Mouse (Mus musculus) lung, adult 18-20 months (tissue): ENCODE data around the gene Vipr1.

Source experiments
- DNase-seq, 2 experiments: peaks; one replicate each; pipeline ENCODE4 v3.0.0; 2022; ENCODE audit warnings: mixed read lengths in 2 of 2

Vipr1 gene

GRCm38 (mm10) chr9:121679549-121679948, 37.0 kb downstream of the Vipr1 start:
- DNase-seq = peak; percentile 62 to 69

GRCm38 (mm10) chr9:121681191-121681590, 38.7 kb downstream of the Vipr1 start:
- no peak for DNase-seq

- DNase-seq = no peak
These were observed 39.6 kb downstream of the Vipr1 start for GRCm38 (mm10) chr9:121682037-121682680.

GRCm38 (mm10) chr9:121684702-121685101, 42.2 kb downstream of the Vipr1 start:
- DNase-seq = no peak

GRCm38 (mm10) chr9:121690200-121690651, 47.7 kb downstream of the Vipr1 start:
- no peak for DNase-seq

- DNase-seq = no peak
These were observed 48.2 kb downstream of the Vipr1 start for GRCm38 (mm10) chr9:121690734-121691133.

- peak; percentile 50 to 51 for DNase-seq
These were observed 52.2 kb downstream of the Vipr1 start for GRCm38 (mm10) chr9:121694736-121695135.

GRCm38 (mm10) chr9:121696626-121697025, 54.1 kb downstream of the Vipr1 start:
- peak in 1 of 2 experiments; percentile 33 for DNase-seq

- peak; percentile 58 to 66 for DNase-seq
These were observed 54.9 kb downstream of the Vipr1 start for GRCm38 (mm10) chr9:121697150-121698049.

GRCm38 (mm10) chr9:121704261-121704645, 61.7 kb downstream of the Vipr1 start:
- no peak for DNase-seq

- peak; percentile 93 for DNase-seq
These were observed 62.4 kb downstream of the Vipr1 start, which contains the start of gene Sec22c for GRCm38 (mm10) chr9:121704646-121705625. Gene Sec22c (minus strand): TSS chr9:121705490.

GRCm38 (mm10) chr9:121706029-121706675, 63.6 kb downstream of the Vipr1 start:
- DNase-seq = no peak

- no peak for DNase-seq
These were observed 65.3 kb downstream of the Vipr1 start for GRCm38 (mm10) chr9:121707801-121708200.

- no peak for DNase-seq
These were observed 66.3 kb downstream of the Vipr1 start for GRCm38 (mm10) chr9:121708506-121709486.

GRCm38 (mm10) chr9:121709898-121710583, 67.5 kb downstream of the Vipr1 start, which contains the start of gene Ss18l2:
Gene Ss18l2 (plus strand): TSS chr9:121710329.
- DNase-seq = peak; percentile 98 to 99

GRCm38 (mm10) chr9:121710584-121710975, 68.1 kb downstream of the Vipr1 start:
- DNase-seq = peak; percentile 43 to 65

GRCm38 (mm10) chr9:121717048-121717447, 74.5 kb downstream of the Vipr1 start:
- DNase-seq = no peak

GRCm38 (mm10) chr9:121718070-121718705, 75.7 kb downstream of the Vipr1 start:
- no peak for DNase-seq

GRCm38 (mm10) chr9:121718792-121719318, 76.3 kb downstream of the Vipr1 start, which contains the start of gene Nktr:
Gene Nktr (plus strand): TSS chr9:121719169.
- DNase-seq = peak; percentile 98 to 99
